Mouse (Mus musculus): Measurements from ENCODE around the gene 4933403O08Rik. TPM values are rescaled to one million over a fixed set of nuclear protein-coding genes. Genes with fewer than 3 reads are reported as not detected.

4933403O08Rik gene
- polyA plus RNA-seq (2014; fragmentation: Nextera tagmentation; extraction: Ambion mirVana): 0.18 TPM in 1 of 2 replicates, not detected in the other

DNA sequence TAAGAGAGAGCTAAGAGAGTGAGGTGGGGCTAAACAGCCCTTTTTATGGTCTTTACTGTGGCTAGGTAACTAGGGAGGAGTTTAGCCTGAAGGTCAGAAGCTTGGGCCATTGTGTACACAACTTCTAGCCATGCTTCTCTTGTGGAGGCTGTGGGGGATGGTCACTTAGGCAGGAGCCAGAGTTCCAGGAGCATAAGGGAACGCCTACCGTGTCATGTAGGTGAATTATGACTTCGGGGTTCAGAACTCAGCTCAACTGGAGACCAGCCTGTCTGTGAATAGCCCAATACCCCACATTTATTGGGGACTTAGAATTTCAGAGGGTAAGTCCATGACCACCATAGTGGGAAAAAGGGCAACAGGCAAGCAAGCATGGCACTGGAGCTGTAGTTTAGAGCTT lies at the start of gene 4933403O08Rik:
Gene 4933403O08Rik, plus strand, starts transcription at position 301 of the 400 bp plus-strand sequence.
- no peak within 1 kb of the TSS for H3K4me2 ChIP-seq
- ATAC-seq (ENCODE audit: low FRiP score) (no peak), DNase-seq (ENCODE audit: low spot score, missing footprints) (no peak)
- no peaks in the 10 kb centered on the region for H3K27me3 ChIP-seq (ENCODE audit: control insufficient read depth, insufficient read depth, low read length)
- WGBS: 85% methylated on average over 3 of the region's 3 CpGs
- no peak within 1 kb of the TSS for H3K9ac ChIP-seq (ENCODE audit: low read length)
- no peaks in the 10 kb centered on the region for H3K36me3 ChIP-seq (ENCODE audit: control insufficient read depth, insufficient read depth, low read length)
- H3K27ac ChIP-seq (ENCODE audit: low read depth, low read length): no peak within 1 kb of the TSS
- H3K4me1 ChIP-seq (ENCODE audit: control insufficient read depth, insufficient read depth, low read length): no peaks in the 10 kb centered on the region
- H3K4me3 ChIP-seq (ENCODE audit: low read depth, low read length): no peak within 1 kb of the TSS
- no peaks in the 10 kb centered on the region for H3K9me3 ChIP-seq (ENCODE audit: control insufficient read depth, low read length)

DNA sequence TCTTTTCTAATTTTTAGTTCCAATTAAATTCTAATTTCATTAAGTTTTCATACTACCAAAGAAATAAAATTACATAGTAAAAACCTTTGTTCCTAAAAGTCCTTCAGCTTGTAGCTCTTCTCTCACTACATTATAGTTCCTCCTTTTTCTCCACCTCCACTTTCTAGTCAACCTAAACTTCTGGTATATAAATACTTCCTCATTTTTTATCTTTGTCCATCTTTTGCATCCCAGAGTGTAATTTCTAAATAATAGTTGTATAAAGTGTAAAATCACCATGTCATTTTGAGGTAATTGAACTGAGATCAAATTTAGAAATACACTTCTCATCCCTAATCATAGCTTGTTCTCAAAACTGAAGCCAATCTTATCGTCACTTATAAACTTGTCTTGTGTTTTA lies 4.1 kb downstream of the 4933403O08Rik start:
- Histone ChIP-seq H3K9ac (ENCODE audit: low read length) (no peak overlapping the region), H3K4me2 (no peak overlapping the region), H3K4me1 (ENCODE audit: control insufficient read depth, insufficient read depth, low read length) (no peaks in the 10 kb centered on the region), H3K4me3 (ENCODE audit: low read depth, low read length) (no peak overlapping the region), H3K36me3 (ENCODE audit: control insufficient read depth, insufficient read depth, low read length) (no peaks in the 10 kb centered on the region), H3K27ac (ENCODE audit: low read depth, low read length) (no peak overlapping the region), H3K27me3 (ENCODE audit: control insufficient read depth, insufficient read depth, low read length) (no peaks in the 10 kb centered on the region), H3K9me3 (ENCODE audit: control insufficient read depth, low read length) (no peaks in the 10 kb centered on the region)
- 97% methylated on average over 1 of the region's 1 CpGs for WGBS
- no peak for ATAC-seq (ENCODE audit: low FRiP score)
- DNase-seq (ENCODE audit: low spot score, missing footprints): no peak

DNA sequence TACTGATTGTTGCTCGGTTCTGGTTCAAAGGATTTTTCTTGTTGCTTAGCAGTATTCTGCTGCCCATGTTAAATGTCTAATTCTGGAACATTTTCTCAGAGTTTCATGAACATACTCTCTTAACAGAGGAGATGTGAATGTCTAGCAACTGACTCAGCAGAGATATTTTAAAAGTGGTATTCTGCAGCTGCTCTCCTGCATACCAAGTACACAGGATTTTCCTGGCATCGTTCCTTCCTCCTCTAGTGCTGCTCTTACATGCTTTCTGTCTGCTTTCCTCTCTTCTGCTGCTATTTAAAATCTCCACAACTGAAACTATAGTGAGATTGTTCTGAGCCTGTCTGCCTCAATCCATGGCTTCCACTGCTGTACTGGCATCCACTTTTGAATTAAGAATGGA lies 16.7 kb downstream of the 4933403O08Rik start:
- no peak for DNase-seq (ENCODE audit: low spot score, missing footprints)
- Histone ChIP-seq H3K4me1 (ENCODE audit: control insufficient read depth, insufficient read depth, low read length) (no peaks in the 10 kb centered on the region), H3K27me3 (ENCODE audit: control insufficient read depth, insufficient read depth, low read length) (no peaks in the 10 kb centered on the region), H3K36me3 (ENCODE audit: control insufficient read depth, insufficient read depth, low read length) (no peaks in the 10 kb centered on the region), H3K4me3 (ENCODE audit: low read depth, low read length) (no peak overlapping the region), H3K4me2 (no peak overlapping the region), H3K27ac (ENCODE audit: low read depth, low read length) (no peak overlapping the region), H3K9me3 (ENCODE audit: control insufficient read depth, low read length) (no peaks in the 10 kb centered on the region), H3K9ac (ENCODE audit: low read length) (no peak overlapping the region)
- no peak for ATAC-seq (ENCODE audit: low FRiP score)
- WGBS: 76% methylated on average over 2 of the region's 2 CpGs

DNA sequence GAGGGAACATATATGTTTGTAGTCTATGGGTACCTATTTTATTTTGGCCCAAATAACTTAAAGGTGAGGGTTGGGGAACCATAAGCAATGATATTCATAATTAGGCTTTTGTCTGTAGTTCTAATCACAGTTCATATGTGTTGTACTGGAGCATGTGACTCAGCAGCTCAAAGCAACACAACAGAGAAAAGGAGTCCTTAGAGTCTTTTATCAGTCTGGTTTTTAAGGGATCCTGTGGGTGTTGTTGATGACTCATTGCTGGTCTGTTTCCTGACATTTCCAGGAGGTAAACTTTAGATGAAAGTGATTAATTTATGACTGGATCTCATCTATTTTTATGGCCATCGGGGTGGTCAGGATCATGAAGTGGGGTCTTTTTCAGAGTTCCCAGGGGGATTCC lies 34.7 kb downstream of the 4933403O08Rik start:
- Histone ChIP-seq H3K4me3 (ENCODE audit: low read depth, low read length) (no peak overlapping the region), H3K9ac (ENCODE audit: low read length) (no peak overlapping the region), H3K27me3 (ENCODE audit: control insufficient read depth, insufficient read depth, low read length) (no peaks in the 10 kb centered on the region), H3K36me3 (ENCODE audit: control insufficient read depth, insufficient read depth, low read length) (no peaks in the 10 kb centered on the region), H3K4me1 (ENCODE audit: control insufficient read depth, insufficient read depth, low read length) (no peaks in the 10 kb centered on the region), H3K9me3 (ENCODE audit: control insufficient read depth, low read length) (no peaks in the 10 kb centered on the region), H3K4me2 (no peak overlapping the region), H3K27ac (ENCODE audit: low read depth, low read length) (no peak overlapping the region)
- WGBS: 92% methylated on average over 1 of the region's 1 CpGs
- DNase-seq (ENCODE audit: low spot score, missing footprints) (no peak), ATAC-seq (ENCODE audit: low FRiP score) (no peak)

Other genes starting within 250 kb of the 4933403O08Rik start
- gene Tex16, start 228.0 kb upstream of the 4933403O08Rik start, polyA plus RNA-seq (2014; fragmentation: Nextera tagmentation; extraction: Ambion mirVana): 0.46 and 1.2 TPM in 2 replicates
- 74.2 and 81.4 TPM in 2 replicates for gene Apool, start 72.3 kb downstream of the 4933403O08Rik start, polyA plus RNA-seq (2014; fragmentation: Nextera tagmentation; extraction: Ambion mirVana)
- not detected in 2 replicates for gene Satl1, start 167.7 kb downstream of the 4933403O08Rik start, polyA plus RNA-seq (2014; fragmentation: Nextera tagmentation; extraction: Ambion mirVana)

Measured in midbrain, embryonic 11.5 days (tissue).